Mouse (Mus musculus): ENCODE measurements around the gene Maml3.

- TF ChIP-seq CTCF (conservative IDR thresholded peaks at IDR 0.05 in 1 of 2, IDR thresholded peaks at IDR 0.05 in 1 of 2; ENCODE audit: low read depth in 2 of 2, low read length in 2 of 2) (no peak), MAFK (IDR thresholded peaks at IDR 0.05; ENCODE audit: insufficient replicate concordance, low read length) (no peak), IRF4 (IDR thresholded peaks at IDR 0.05; ENCODE audit: low read depth, low read length) (no peak), HCFC1 (IDR thresholded peaks at IDR 0.05; ENCODE audit: low read depth, low read length) (no peak), TBP (conservative IDR thresholded peaks at IDR 0.05; ENCODE audit: low read depth, low read length) (no peak), MAX (IDR thresholded peaks at IDR 0.05; ENCODE audit: low read length) (no peak), POLR2A (IDR thresholded peaks at IDR 0.05; ENCODE audit: low read depth, low read length) (no peak), ETS1 (conservative IDR thresholded peaks at IDR 0.05; ENCODE audit: low read depth, low read length) (no peak), ELF1 (IDR thresholded peaks at IDR 0.05; ENCODE audit: low read depth, low read length) (no peak)
Observed at GRCm38 (mm10) chr3:52000871-52001517, 103.9 kb downstream of the Maml3 start.

Measured in CH12.LX (cell line).